Mouse (Mus musculus) myocyte (in vitro differentiated cells): Measurements from ENCODE around the gene Wwox.

Experiments used
- MAX ChIP-seq: IDR thresholded peaks from one replicate; pipeline ENCODE4 v1.6.1; 2011; ENCODE audit warnings: low read depth, mild to moderate bottlenecking, control low read depth
- MYOD1 ChIP-seq, 3 experiments: IDR thresholded peaks; one replicate each; pipeline ENCODE4 v1.6.1; 2011; ENCODE audit warnings: control low read depth in 2 of 3, low read depth in 2 of 3, mild to moderate bottlenecking in 2 of 3, moderate library complexity in 1 of 3; ENCODE audit not compliant: insufficient read length in 2 of 3, control insufficient read depth in 1 of 3
- MYOG ChIP-seq, 3 experiments: IDR thresholded peaks; one replicate each; pipeline ENCODE4 v1.6.1; 2011; ENCODE audit warnings: control low read depth in 2 of 3, low read depth in 2 of 3, mild to moderate bottlenecking in 2 of 3; ENCODE audit not compliant: insufficient read length in 2 of 3, control insufficient read depth in 1 of 3, insufficient read depth in 1 of 3
- POLR2A ChIP-seq: IDR thresholded peaks from one replicate; pipeline ENCODE4 v1.6.1; 2011; ENCODE audit warnings: low read depth, mild to moderate bottlenecking, control low read depth, moderate library complexity; ENCODE audit not compliant: insufficient read length
- POLR2AphosphoS2 ChIP-seq: IDR thresholded peaks from one replicate; pipeline ENCODE4 v1.6.1; 2011; ENCODE audit warnings: low read depth, control low read depth; ENCODE audit not compliant: insufficient read length
- REST ChIP-seq: IDR thresholded peaks from one replicate; pipeline ENCODE4 v1.6.1; 2011; ENCODE audit warnings: mild to moderate bottlenecking, control low read depth, moderate library complexity; ENCODE audit not compliant: insufficient read depth, insufficient read length
- SRF ChIP-seq: IDR thresholded peaks from one replicate; pipeline ENCODE4 v1.6.1; 2011; ENCODE audit warnings: low read depth; ENCODE audit not compliant: control insufficient read depth, insufficient read length
- TCF12 ChIP-seq: IDR thresholded peaks from one replicate; pipeline ENCODE4 v1.6.1; 2011; ENCODE audit warnings: mild to moderate bottlenecking, control low read depth; ENCODE audit not compliant: poor library complexity, insufficient read depth, severe bottlenecking
- TCF3 ChIP-seq: IDR thresholded peaks from one replicate; pipeline ENCODE4 v1.6.1; 2011; ENCODE audit warnings: low read depth, control low read depth; ENCODE audit not compliant: insufficient read length
- USF1 ChIP-seq: IDR thresholded peaks from one replicate; pipeline ENCODE4 v1.6.1; 2011; ENCODE audit warnings: low read depth, mild to moderate bottlenecking, control low read depth, moderate library complexity

GRCm38 (mm10) chr8:114529581-114529980, 90.1 kb downstream of the Wwox start:
- no peak for TF ChIP-seq REST
- TF ChIP-seq SRF: no peak
- TF ChIP-seq POLR2A: no peak
- no peak for TF ChIP-seq MYOD1 (IDR thresholded peaks at IDR 0.05; ENCODE audit: control insufficient read depth in 1 of 3, insufficient read length in 2 of 3, low read depth in 2 of 3)
- no peak for TF ChIP-seq MYOG (IDR thresholded peaks at IDR 0.05; ENCODE audit: control insufficient read depth in 1 of 3, insufficient read depth in 1 of 3, insufficient read length in 2 of 3, low read depth in 2 of 3)
- no peak for TF ChIP-seq USF1
- TF ChIP-seq TCF3: no peak
- no peak for TF ChIP-seq MAX
- no peak for TF ChIP-seq TCF12
- TF ChIP-seq POLR2AphosphoS2: no peak
